Mouse (Mus musculus) ovary, postnatal 14 days (tissue): ENCODE measurements around the gene Psen1.

Experiments used
- DNase-seq: peaks from one replicate; pipeline ENCODE4 v3.0.0; 2022; ENCODE audit warnings: low spot score

Gene Psen1

DNA sequence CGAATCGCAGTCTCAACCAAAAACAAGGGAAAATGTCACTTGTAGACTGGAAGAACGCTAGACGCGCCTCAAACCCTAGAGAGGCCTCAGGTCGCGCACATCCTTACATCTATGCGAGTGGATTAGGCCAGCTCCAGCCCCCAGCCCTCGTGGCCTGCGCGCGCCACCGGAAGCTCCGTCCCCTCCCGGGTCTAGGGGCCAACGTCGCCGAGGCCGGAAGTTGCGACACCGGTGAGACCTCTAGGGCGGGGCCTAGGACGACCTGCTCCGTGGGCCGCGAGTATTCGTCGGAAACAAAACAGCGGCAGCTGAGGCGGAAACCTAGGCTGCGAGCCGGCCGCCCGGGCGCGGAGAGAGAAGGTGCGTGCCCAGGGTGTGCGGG, at the start of gene Psen1:
Psen1 (plus strand) TSS at position 219 of the 382 bp plus-strand sequence.
- DNase-seq, result peak; percentile 88

DNA sequence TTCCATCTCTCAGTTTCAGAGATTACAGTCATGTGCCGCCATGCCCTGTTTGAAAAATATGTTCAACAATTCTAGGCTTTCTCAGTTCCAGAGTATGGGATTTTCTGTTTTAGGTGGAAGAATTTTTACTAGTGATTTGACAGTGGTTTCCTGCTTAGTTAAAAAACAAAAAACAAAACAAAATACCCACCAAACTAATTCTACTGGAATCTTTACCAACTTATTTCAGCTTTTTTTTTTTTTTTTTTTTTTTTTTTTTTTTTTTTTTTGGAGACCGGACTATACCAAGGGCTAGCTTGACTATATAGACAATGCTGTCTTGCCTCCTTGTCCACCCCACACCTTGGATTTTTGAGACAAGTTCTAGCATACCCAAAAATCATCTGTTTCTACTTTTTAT, 46.7 kb upstream of the Psen1 start:
- no peak for DNase-seq

DNA sequence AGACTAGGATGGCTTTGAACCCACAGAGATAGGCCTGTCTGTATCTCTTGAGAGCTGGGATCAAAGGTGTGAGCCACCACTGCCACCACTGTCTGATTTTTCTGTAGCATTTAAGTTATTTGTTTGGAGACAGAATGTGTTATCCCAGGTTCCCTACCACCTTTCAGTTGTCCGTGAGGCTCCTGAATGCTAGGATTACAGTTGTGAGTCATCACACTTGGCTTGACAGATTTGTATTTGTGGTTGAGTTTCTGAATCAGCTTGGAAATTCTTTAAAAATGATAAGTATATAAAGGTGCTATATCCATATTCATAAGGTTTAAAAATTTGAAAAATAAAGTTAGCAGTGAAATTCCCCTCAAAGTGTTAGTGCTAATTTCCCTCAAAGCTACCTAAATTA, 44.8 kb upstream of the Psen1 start:
- DNase-seq, result no peak

DNA sequence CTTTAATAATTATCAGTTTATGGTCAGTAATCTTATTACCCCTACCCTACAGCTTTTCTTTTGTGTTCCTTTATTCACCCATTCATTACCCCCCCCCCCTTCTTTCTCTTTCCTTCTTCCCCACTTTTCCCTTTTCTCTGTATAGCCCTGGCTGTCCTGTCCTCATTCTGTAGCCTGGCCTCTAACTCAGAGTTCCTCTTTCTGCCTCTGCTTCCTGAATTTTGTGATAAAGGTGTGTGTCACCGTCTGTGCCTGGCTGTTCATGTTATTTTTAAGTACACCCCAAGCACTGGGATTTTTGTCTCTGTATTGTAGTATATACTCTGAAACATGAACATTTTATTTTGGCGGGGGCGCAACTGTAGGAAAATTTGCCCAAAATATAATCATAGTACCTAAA, 37.6 kb upstream of the Psen1 start:
- no peak for DNase-seq

DNA sequence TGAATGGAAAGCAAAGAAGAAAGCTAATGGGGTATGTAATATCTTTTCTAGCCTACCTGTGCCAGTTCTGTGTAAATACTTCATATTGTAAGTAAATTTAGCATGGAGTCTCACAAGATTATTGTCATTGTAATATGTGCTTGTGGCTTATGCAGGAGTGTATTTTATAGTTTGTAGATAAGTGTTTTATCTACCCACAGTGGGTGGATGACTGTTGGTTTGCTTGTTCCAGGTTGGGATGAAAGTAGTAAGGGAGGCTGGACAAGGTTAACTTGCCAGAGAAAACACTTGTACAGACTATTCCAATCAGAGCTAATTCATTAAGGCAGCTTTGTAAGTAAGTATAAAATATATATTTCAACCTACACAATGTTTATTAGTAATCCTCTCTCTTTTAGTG, 36.5 kb upstream of the Psen1 start:
- no peak for DNase-seq

DNA sequence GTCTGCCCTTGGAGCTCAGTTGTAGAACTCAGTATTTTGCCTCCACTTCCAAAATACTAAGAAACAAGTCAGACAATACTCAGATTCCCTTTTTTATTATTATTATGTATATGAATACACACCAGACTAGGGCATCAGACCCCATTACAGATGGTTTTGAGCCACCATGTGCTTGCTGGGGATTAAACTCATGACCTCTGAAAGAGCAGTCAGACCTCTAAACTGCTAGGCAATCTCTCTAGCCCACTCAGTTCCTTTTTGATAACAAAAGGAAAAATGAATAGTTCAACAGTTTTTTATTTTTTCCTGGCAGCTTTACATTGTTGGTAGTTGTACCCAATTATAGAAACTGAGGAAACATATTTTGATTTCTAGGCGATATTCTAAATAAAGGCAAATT, 2.5 kb upstream of the Psen1 start:
- DNase-seq, result no peak

DNA sequence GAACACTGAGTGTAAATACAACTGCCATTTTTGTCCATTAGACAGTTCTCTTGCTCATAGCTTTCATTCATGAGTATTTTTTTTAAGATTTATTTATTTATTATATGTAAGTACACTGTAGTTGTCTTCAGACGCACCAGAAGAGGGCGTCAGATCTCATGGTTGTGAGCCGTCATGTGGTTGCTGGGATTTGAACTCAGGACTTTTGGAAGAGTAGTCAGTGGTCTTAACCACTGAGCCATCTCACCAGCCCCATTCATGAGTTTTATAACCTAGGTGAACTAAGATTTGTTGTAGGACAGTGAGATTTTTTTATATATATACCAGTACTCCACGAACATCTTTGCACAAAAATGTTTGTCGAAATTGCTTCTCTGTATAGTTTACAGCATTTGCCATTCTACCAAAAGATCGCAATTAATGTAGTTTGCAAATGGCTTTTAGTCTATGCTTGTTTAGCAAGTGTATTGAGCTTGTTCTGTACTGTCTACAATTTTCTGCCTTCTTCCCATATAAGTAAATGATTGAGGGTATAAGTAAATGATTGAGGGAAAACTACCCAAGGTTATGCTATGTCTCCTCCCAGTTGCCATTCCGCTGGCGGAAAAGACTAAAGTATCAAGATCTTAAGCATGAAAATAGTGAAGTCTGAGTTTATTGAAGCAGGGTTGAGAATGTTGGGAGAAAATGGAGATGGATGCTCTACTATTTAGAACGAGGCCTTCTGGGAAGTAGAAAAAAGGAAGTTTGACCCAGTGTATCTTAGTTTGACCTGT, 1.2 kb upstream of the Psen1 start:
- DNase-seq, result no peak

DNA sequence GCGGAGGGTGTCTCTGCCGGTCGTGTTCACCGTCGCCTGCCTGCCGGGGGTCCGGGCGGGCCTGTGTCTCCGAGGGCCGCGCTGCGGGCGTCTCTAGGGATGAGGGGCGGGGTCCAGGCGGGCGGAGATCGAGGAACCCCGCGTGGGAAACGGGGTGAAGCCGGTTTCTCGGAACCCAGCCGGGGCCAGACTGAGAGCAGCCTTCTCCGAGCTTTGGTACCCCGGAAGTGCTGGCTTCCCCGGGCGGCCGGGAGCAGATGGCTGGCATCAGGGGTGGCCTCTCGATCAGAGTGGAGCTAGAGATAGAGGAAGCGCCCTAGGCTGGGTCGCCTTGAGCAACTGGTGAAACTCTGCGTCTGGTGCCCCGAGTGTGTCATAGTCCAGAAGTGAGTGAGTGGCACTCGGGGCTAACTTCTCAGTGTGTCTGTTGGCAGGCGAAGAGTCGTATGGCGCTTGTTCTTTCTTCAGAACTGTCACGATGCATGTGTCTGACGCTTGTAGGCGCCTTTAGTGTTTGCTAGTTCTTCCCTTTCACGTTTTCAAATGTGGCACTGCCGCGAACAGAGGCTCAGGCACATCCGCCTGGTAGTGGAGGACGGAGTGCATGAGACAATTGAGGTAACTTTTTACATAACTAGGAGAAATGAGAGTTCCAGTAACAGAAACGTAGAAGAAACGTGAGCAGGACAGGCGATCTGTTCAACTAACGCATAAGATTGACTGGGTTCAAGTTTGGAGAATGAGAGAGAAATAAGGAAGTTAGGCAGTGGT, 549 bp downstream of the Psen1 start:
- DNase-seq, result no peak

DNA sequence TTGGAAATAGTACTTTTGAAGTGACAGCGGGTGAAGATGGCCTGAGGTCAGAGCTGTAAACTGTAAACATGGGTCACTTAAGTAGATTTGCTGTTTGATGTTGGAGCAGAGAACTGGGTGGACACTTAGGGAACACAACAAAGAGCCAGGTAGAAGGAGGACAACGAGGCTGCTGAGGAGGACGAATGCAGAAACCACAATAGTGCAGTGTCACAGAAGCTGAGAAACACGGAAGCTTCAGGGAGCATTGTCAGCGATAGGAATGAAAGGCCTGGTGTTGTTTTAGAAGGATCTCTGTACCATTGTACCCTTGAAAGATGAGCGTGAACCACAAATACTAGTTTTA, 1.1 kb downstream of the Psen1 start:
- no peak for DNase-seq

DNA sequence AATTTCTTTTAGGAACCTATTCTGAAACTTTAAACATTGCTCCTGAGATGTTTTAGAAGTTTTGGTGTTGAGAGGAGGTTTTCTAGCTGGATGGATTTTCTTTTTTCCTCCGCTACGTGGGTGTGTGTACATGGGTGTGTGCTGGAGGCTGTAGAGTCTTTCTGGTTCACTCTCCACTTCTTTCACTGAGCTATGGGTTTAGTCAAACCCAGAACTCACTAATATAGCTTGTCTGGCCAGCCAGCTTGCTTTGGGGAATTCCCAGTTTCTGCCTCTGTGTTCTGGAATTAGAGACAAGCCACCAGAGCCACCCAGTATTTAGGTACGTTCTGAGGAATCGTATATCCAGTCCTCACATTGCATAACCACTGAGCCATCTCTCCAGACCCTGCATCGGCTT, 6.1 kb downstream of the Psen1 start:
- no peak for DNase-seq

DNA sequence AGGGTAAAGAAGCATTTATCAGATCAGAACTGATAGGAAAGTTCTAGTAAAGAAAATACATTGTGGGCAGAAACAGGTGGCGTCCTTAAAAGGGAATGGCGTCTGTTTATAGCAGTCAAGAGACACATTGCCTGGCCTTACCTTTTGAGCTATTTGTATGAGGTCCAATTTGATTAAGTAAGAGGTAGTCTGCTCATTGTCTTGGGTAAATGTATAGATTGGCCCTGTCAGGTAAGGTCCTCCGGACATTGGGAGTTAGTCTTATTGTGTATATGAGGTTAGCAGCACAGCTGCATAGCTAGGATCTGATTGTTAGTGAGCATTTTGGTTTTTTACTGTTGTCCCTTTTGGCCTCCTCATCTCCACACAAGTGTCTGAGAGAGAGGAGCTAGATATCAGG, 6.7 kb downstream of the Psen1 start:
- DNase-seq, result no peak

DNA sequence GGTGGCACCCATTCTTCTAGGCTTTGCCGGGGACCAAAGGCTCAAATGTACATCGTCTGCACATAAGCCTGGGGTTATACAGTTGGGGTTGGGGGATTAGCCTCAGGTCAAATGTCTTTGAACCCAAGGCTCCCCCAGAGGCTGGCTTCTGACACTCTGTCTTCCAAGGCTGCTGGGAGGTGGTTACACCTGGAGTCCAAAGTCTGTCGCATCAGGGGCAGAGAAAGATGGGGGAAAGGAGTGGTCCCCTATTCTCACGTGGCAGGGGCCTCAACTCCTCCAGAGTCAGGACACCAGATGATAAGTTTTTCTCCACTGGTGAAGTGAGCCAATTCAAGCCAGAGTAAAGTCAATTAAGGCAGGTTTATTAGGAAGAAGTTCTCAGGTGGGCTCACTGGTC, 10.7 kb downstream of the Psen1 start:
- DNase-seq, result no peak

DNA sequence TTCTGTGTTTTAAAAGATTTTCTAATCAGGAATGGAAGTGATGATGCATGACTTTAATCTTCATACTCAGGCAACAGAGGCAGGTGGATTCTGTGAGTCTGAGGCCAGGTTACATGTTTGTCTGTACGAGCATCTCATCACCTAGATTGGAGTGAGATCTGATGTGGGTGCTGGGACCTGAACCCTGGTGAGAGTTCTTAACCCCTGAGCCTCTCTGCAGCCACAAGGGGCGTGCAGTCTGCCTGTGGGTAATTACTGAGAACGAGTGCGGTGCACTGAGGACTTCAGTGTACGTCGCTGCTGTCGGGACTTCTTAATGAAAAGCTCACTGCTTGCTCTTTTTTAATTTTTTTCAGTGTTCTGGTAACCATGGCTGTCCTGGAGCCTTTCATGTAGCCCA, 13.7 kb downstream of the Psen1 start:
- no peak for DNase-seq

DNA sequence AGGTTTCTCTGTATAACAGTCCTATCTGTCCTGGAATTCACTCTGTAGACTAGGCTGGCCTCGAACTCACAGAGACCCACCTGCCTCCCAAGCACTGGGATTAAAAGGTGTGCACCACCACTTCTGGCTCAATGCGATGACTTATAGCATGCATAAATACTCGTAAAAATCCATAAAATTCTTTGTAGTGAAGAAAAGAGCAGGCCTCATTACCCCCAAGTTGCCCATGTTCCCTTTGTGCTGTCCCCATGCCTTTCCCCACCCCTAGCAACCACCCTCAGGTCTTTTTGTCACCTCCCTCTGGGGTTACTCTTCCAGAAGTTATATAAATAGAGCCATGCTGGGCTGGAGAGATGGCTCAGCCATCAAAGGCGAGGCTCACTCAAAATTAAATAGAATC, 14.8 kb downstream of the Psen1 start:
- no peak for DNase-seq

DNA sequence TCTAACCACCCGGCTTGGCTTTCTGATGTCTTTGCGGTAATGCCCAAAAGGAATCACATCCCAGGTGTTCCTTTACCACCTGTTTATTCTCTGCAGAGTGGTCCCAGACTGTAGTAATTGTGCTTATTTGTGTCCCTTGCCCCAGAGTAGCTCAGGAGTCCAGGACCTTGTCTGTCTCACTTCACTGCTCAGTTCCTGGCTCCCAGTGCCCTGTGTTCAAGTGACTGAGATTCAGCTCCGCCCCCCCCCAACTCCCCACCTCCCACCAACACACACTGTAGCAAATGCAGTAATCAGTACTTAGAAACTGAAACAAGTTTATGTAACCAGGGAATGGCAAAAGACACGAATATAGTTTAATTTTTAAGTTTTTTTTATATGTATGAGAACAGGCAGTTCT, 19.0 kb downstream of the Psen1 start:
- no peak for DNase-seq

DNA sequence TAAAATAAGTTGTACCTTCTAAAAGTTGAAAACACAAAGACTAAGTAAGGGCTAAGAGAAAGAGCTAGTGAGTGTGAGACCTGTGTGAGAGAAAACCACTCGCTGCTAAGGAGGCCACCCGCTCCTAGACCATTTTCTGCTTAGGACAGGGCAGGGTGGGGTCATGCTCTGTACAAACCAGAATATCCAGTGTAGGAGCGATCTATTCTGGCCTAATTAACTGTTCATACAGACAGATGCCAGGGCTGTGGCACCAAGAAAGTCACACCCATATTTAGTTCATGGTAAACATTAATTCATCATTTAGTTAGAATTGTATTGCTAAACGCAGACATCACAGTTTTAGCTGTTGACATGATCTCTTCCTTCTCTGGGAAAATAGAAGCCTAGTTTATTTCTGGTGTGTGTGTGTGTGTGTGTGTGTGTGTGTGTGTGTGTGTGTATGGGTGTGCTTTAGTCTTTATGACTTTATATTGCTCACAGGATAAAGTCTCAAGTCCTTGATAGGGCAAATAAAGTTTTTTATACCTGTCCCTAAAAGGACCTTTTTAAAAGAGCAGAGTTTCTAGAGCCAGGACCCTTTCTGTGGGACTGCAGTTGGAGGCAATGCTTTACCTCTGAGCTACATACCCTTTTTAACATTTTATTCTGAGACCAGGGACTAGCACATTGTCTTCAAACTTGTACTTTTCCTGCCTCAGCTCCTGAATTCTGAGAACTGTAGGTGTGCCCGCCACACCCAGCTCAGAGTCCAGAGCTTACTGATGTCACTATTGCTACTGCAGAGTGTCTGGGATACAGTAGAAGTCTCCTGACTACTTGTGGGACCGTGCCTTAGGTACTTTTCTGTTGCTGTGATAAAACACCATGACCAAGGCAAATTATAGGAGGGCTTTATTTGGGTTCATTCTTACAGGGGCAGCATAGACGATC, 20.5 kb downstream of the Psen1 start:
- DNase-seq, result no peak

DNA sequence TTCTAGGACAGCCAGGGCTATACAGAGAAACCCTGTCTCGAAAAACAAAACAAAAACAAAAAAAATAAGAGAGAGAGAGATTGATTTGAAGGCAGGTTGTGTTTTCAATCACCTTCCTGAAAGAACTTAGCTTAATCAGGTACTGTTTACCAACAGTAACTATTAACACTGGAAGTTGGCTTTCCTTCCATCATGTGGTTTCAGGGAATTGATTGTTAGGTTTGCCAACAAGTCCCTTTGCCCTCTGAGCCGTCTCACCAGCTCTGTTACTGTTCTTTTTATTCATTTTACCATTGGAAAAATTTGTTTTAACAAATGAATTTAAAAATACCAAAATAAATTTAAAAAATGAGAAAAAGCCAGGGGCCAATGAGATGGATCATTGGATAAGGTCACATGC, 22.0 kb downstream of the Psen1 start:
- no peak for DNase-seq

DNA sequence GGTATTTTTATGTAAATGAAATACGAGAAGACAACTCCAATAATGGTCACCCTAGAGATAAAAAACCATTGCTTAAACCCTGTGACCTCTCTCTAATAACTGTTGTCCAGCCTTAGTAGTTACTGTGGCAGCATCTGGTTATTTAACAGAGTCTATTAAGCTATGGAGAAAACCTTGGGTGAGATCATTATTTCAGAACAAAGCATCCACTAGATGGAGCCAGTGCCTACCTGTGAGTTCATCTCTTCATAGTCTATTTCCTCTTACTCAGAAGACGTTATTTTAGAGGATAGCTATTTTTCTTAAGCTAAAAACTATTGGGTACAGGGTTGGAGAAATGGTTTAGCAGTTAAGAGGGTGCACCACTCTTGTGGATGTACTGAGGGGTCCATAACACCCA, 25.8 kb downstream of the Psen1 start:
- peak; percentile 32 for DNase-seq

DNA sequence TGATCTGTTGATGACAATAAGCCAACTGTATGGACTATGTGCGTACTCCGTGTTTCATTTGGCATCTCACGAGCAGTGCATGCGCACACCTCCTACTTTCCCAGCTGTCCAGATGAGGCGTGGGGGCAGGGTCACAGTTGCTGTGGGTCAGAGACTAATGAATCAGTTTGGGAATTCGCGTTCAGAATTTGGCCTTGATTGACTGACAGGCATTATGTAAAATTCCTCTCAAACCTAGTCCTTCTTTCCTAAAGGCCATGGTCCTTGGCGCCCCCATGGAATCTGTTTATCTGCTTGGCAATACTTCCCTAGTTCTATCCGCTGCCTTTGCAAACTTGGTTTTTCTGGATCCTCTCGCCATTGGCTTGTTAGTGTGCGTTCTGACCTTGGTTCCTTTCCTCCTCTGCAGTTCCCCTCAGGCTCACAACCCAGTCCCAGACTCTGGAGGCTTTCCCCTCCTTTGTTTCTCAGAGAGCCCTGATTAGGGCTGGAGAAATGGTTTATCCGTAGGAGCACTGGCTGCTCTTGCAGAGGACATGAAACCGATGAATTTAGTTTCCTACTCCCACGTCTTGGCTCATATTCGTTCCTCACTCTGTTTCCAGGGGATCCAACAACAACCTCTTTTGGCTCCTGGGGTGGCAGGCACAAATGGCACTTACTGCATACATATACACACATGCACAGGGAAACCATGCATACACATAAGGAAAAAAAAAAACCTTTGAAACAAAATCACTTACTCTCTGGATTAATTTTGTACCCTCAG, 28.6 kb downstream of the Psen1 start:
- peak; percentile 10 for DNase-seq

DNA sequence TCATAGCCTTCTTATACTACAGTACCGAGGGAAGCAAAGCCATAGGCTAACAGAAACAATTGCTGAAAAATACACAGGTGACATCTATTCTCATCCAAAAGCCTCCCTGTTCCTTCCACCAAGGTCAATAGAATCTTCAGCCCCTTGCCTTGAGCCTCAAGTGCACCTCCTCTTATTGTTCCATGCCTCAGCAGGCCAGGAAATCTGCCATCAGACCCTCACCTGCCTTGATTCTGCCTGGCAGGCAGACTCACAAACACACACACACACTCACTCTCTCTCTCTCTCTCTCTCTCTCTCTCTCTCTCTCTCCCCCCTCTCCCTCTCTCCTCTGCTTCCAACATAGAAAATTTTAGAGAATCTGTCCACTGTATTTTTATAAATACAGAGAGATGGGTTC, 31.5 kb downstream of the Psen1 start:
- DNase-seq, result no peak

DNA sequence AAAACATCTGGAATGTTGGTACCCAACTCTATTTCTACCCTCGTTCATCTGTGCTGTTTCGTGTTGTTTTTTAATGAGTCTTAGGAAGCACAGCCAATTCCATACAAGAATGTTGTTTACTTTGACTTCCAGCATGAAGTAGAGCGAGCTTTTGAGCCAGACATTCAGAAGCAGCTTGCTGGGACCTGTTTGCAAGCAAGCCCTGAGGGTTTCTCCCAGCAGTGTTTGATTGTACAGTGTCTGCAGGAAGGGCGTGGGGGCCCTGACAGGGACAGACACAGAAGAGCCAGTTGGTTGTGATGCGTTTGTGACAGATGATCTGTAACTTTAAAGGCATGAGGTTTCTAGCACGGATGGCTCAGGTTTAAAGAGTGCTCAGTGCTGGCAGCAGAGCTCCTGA, 33.3 kb downstream of the Psen1 start:
- no peak for DNase-seq

DNA sequence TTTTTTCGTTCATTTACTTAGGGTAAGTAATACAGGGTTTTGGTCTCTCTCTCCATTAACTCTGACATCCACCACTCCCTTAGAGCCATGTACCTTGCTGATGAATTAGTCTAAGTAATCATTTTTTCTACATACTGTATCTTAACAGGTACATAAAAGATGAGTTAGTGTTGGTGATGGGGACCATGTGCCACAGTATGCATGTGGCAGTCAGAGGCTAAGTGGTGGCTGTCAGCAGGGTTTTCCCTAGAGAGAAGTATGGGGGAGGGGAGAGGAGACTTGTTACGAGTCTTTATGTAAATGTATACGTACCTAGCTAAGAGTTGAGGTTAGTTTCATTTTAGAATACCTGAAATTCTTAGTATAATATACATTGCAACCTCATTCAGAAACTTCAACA, 35.1 kb downstream of the Psen1 start:
- no peak for DNase-seq
